Mouse (Mus musculus) spleen, postnatal 4 days (tissue): ENCODE results near the gene Ctnna2.

Experiments used
- DNase-seq, 2 experiments: peaks; one replicate each; pipeline ENCODE4 v3.0.0; 2022; ENCODE audit warnings: low spot score in 2 of 2

Ctnna2 gene

DNA sequence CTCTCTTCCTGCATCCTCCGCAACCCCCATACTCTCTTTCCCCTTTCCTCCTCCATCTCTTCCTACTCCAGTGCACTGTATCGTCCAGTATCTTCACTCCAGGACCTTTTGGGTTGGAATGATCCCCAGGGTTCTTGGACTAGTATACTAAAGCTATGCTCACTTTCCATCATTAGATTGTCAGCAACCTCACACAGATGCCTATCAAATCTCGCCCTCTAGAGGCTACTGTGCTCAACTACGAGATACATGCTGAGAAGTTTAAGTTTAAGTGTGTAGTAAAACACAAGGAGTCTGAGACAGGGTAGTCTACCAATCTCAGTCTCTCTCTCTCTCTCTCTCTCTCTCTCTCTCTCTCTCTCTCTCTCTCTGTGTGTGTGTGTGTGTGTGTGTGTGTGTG is 396.9 kb downstream of the Ctnna2 start:
- no peak for DNase-seq

DNA sequence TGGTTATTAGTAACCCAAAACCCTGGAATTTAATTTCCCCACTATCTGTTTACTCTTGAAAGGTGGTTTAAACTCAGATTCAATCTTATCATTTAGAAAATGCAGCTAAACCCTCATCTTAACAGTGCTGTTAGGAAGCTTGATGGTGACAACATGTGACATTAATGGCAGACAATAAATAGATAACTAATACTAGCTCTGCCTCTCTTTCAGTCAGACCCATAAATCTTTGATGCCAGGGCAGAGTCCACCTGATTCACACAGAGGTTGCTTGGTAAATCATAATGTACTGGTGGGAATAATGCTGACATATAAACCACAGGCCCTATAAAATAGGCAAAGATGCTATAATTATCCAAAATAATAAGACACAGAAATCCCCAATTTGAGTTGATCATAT is 398.6 kb downstream of the Ctnna2 start:
- DNase-seq = no peak

DNA sequence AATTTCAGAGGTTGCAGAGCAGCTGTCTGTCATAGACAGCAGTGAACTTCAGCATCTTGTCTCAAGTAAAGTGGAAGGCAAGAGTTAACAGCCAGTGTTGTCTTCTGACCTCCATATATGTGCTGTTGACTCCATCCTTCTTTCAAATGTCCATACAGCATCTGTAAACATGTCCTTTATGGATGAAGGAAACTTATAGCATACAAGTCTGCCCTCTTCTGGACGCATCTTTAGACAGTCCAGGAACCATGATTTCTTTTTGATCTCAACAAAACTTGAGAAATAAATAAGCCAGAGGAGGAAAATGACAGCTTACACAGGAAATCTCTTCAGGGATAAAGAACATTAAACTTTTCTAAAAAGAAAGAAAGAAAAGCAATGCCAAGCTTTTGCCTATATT is 400.9 kb downstream of the Ctnna2 start:
- DNase-seq = no peak

- no peak for DNase-seq
Observed at GRCm38 (mm10) chr6:77577585-77577984, 401.9 kb downstream of the Ctnna2 start.

- no peak for DNase-seq
Observed at GRCm38 (mm10) chr6:77572614-77573013, 406.9 kb downstream of the Ctnna2 start.

DNA sequence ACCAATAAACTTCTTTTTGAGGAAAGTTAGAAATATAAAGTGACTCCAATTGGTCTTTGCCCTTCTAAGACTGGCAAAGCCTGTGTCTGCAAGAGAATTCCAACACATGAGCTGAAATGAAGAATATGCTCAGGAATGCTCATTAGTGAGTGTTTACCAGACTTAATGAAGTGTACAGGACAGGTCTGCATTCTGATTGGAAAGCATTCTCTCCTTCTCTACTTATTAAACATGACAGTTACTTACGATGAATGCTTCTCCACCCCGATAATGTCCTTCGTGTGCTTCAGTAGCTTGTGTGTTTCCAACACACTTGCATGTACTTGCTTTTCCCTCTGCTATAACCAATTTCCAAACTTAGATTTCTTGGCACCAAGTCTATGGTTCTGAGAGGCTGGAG is 409.6 kb downstream of the Ctnna2 start:
- no peak for DNase-seq

- DNase-seq = no peak
Observed at GRCm38 (mm10) chr6:77556181-77556580, 423.3 kb downstream of the Ctnna2 start.

DNA sequence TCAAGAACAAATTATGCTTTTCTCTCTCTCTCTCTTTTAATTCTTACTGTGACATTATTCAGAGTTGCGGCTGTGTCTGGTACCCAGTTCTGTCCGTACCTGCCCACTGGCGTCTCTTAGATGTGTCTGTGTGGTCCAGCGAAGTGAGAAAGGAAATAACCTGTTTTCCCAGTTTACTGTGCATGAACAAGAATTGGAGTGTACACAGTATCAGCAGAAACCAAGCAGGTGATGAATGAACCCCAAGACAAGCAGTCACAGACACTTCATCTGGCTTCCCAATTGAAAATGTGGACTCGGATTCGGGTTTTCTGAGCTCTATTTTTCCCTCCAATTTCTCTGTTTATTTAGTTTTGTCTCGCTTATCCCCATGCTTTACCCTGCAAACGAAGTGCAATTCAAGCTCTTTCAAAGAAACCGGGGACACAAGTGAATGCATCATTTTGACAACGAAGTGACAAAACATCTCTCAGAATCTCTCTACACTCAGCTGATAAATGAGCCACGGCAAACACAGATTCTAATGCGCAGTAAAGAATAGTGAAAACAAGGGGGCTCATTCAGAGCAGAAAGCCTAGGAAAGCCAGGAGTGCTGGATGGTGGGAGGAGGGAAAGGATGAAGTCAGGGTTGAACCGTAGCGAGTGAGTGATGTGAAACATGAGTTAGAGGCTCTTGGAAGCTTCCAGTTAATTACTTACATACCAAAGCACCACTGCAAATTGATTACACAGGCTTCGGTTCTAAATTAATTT is 442.3 kb downstream of the Ctnna2 start:
- no peak for DNase-seq

- DNase-seq = no peak
Observed at GRCm38 (mm10) chr6:77527636-77528035, 451.9 kb downstream of the Ctnna2 start.

- DNase-seq = no peak
Observed at GRCm38 (mm10) chr6:77521836-77522235, 457.7 kb downstream of the Ctnna2 start.

DNA sequence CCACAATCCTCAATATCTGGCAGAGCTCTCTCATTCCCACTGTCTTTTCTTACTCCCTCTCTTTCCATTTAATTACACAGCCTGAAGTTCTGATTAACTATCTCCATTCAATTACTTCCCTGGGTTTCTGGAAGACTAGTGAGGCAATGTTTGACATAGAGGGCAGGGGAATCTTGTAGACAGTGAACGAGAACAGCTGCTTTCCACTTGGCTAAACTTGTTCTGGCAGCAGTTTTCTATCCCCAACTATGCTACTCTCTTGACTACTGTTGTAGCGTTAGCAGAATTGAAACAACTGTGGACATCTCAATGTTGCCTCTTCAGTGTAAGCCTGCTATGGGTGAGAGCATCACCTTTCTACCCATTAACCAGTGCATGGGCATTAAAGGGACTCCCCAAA is 463.0 kb downstream of the Ctnna2 start:
- no peak for DNase-seq

DNA sequence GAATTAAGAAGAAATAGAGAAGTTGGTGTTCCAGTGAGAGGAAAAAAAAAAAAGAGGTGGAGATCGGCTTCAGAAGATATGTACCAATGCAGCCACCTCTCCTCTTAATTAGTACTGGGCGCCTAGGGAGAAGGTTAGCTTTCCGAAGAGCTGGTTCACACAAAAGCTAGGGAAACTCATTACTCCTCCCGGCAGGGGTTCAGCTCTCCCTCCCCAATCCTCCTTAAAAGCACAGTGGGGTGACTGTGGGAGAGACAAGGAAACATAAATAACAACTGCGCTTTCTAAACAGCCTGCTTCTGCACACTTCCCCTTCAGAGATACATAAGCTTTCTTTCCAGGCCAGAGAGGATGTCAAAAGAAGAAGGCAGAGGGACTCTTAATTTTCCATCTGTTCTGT is 467.7 kb downstream of the Ctnna2 start:
- DNase-seq = no peak

DNA sequence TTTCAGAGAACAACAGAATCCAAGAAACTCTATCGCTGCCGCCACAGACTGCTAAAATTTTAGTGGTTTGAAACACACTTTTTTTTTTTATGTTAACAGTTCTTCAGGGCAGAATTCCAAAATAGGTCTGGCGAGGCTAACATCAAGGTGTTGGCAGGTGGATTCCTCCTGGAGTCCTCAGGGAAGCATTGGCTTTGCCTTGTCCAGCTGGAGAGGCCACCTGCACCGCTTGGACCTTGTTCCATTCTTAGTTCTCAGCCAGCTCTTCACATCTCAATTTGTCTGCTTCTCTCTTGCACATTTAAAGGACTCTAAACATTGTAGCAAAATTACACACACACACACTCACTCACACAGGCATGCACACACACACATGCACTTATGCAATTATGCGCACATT is 487.8 kb downstream of the Ctnna2 start:
- no peak for DNase-seq

DNA sequence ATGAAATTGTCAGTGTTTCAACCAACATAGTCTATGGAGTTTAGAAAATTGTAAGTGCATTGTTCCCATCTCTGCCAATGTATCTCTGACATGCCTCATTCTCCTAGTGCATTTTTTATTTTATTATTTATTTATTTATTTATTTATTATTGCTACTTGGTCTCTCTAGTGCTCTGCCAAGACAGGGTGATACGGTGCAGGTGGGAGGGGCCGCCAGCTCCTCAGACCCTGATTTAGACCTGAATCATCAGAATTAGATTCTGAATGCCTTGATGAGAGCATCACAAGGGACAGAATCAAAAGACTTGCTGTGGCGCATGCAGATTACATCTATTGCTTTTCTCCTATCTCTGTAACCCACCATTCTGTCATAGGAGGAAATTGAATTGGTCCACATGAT is 492.8 kb downstream of the Ctnna2 start:
- no peak for DNase-seq

- DNase-seq = no peak
Observed at GRCm38 (mm10) chr6:77482081-77482480, 497.4 kb downstream of the Ctnna2 start.

DNA sequence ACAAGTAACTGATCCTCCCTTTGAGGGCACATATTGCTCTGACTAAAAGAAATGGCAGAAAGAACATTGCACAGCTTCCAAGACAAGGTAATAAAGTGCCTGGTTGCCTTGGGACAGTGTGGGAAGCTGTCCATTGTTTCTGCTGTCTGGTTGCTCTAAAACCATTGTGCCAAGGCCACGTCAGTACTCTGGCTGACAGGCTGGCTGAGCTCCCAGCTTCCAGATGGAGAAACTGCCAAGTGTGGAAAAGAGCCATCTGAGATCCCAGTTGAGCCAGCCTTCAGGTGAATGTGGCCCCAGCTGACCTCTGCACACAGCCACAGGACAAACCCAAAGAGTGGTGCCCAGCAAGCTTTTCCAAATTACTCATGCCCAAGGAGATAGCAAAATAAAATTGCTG is 504.1 kb downstream of the Ctnna2 start:
- no peak for DNase-seq

DNA sequence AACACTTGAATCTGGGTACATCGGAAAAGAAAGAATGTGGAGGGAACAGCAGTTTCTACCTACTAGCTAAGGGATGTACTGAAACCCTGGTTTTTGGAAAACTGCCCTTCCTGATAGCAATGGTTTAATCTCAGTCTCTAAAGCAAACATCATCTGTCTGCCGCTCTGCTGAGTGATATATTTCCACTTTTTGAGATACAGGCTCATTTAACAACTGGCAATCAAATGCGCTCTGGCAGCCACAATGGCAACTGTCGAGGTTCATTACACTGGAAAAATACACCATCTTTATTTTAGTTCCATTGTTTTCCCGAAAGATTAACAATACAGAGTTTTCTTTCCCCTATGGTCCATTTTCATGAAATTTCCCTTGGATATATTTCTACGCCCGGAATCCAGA is 506.2 kb downstream of the Ctnna2 start:
- DNase-seq = no peak

GRCm38 (mm10) chr6:77468058-77468457 is 511.4 kb downstream of the Ctnna2 start:
- no peak for DNase-seq

DNA sequence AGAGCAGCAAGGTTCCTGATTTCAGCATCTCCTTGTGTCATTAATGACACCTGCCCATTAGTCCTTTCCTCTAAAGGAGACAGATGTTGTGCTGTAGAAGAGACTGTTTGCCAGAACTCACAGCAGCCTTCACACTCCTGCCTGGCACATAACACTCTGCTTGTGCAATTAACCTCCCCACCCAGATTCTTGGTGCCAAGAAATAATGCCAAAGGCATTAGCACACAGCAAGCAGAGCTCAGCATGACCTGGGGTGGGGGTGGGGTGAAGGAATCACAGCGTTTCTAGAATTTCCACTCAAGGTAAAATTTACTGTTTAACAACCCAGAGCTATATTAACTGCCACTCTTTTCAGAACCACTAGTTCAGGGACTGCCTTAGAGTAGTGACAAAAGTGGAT is 516.8 kb downstream of the Ctnna2 start:
- DNase-seq = no peak

DNA sequence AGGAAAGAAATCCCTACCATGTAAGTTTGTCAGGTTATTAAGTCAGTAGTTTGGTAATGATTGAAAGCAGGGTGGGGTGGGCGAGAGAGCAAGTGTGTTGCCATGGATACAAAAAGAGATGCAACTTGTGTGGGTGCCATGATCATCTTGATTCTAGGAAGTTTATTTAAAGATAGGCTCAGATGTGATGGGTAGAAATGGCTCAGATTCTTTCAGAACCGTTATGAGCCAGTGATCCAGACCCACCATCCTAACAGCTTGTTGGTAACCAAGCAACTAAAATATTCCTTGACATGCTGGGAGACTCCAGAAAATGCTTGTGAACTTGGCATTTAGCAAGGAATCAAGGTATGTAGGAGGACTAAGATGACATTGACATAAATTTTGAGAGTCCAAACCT is 521.6 kb downstream of the Ctnna2 start:
- no peak for DNase-seq

DNA sequence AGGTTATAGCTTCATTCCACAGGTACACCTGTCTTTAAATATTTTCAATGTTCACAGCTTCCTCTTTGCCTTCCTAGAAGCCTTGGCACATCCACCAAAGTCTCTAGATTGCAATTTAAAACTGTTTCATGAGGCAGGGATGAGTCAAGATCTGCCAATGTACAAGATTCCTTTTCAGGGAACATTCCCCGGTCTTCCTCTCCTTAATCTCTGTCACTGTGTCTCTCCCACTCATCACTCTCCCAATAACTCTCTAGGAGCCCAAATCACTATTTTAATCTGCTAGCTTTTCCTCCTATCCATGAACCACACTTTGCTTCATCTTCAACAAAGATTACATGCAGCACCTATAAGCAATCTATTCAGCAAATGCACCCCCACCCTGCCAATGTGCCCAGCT is 532.6 kb downstream of the Ctnna2 start:
- DNase-seq = no peak

- no peak for DNase-seq
Observed at GRCm38 (mm10) chr6:77443906-77444305, 535.6 kb downstream of the Ctnna2 start.

- no peak for DNase-seq
Observed at GRCm38 (mm10) chr6:77441051-77441450, 538.4 kb downstream of the Ctnna2 start.

GRCm38 (mm10) chr6:77430381-77430780 is 549.1 kb downstream of the Ctnna2 start:
- no peak for DNase-seq
